Mouse (Mus musculus) MEL (cell line): Measurements from ENCODE around the gene Nudt3.
A peak's percentile ranks its signal among the peaks of the same experiment; 100 is the strongest.

ENCODE experiments used
- CTCF ChIP-seq, 3 experiments: IDR thresholded peaks in 2 of 3; conservative IDR thresholded peaks in 1 of 3; 2 replicates each; pipeline ENCODE4 v1.5.1; 2011 to 2012; ENCODE audit warnings: low read length in 3 of 3, low read depth in 2 of 3, mild to moderate bottlenecking in 2 of 3, improper control_type of control experiment in 1 of 3, inconsistent platforms in 1 of 3, mixed read lengths in 1 of 3, moderate library complexity in 1 of 3; ENCODE audit not compliant: control insufficient read depth in 1 of 3, insufficient read depth in 1 of 3, poor library complexity in 1 of 3, severe bottlenecking in 1 of 3
- GATA1 ChIP-seq: IDR thresholded peaks from 2 replicates; pipeline ENCODE4 v1.6.1; 2011; ENCODE audit warnings: low read depth, low read length, improper control_type of control experiment
- MYC ChIP-seq: IDR thresholded peaks from 2 replicates; pipeline ENCODE4 v1.6.1; 2011; ENCODE audit warnings: low read depth, mild to moderate bottlenecking, low read length, improper control_type of control experiment, moderate library complexity
- NRF1 ChIP-seq: IDR thresholded peaks from 2 replicates; pipeline ENCODE4 v1.6.1; 2014; ENCODE audit warnings: low read depth, mild to moderate bottlenecking, inconsistent platforms, low read length, improper control_type of control experiment, moderate library complexity; ENCODE audit not compliant: poor library complexity, insufficient read depth, severe bottlenecking
- POLR2A ChIP-seq, 2 experiments: IDR thresholded peaks; 2 replicates each; pipeline ENCODE4 v1.6.1; 2011 to 2012; ENCODE audit warnings: low read length in 2 of 2, mild to moderate bottlenecking in 2 of 2, control low read depth in 1 of 2, improper control_type of control experiment in 1 of 2, low read depth in 1 of 2, moderate library complexity in 1 of 2; ENCODE audit not compliant: control insufficient read depth in 1 of 2, insufficient read depth in 1 of 2, poor library complexity in 1 of 2
- POLR2AphosphoS2 ChIP-seq: IDR thresholded peaks from 2 replicates; pipeline ENCODE4 v1.6.1; 2011; ENCODE audit warnings: low read length, improper control_type of control experiment

- TF ChIP-seq CTCF (IDR thresholded peaks at IDR 0.05 in 2 of 3, conservative IDR thresholded peaks at IDR 0.05 in 1 of 3; ENCODE audit: control insufficient read depth in 1 of 3, insufficient read depth in 1 of 3, low read depth in 2 of 3, low read length in 3 of 3, poor library complexity in 1 of 3, severe bottlenecking in 1 of 3) (peak in 1 of 3 experiments; percentile 10; a peak in 1 of 6 replicates), POLR2A (IDR thresholded peaks at IDR 0.05; ENCODE audit: control insufficient read depth in 1 of 2, insufficient read depth in 1 of 2, low read depth in 1 of 2, low read length in 2 of 2, poor library complexity in 1 of 2) (no peak), POLR2AphosphoS2 (no peak), NRF1 (no peak), MYC (no peak), GATA1 (no peak)
Measured at GRCm38 (mm10) chr17:27671720-27672119, 48.4 kb upstream of the Nudt3 start.
